Mouse (Mus musculus) retina, embryonic 14.5 days (tissue): Measurements from ENCODE around the gene Bcas3.

Experiments
- DNase-seq: peaks from one replicate; pipeline ENCODE4 v3.0.0-alpha.2; 2015; ENCODE audit warnings: low spot score

Gene Bcas3

DNA sequence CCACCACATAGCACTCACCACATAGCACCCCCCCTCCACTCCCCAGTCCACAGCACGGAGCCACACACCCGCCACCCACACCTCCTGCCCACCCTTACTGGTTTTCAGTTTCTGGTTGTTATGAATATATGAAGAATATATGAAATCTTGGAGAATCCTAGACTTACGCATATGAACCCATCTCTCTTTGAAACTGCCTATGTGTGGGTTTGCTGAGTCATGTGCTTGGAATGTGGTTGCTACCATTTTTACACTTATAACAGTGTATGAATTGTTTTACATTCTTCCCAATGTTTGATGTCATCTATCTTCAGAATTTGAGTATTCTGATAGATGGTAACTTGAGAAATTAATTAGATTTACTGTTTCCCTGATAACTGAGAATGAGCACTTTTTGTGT lies 26.1 kb downstream of the Bcas3 start:
- no peak for DNase-seq

DNA sequence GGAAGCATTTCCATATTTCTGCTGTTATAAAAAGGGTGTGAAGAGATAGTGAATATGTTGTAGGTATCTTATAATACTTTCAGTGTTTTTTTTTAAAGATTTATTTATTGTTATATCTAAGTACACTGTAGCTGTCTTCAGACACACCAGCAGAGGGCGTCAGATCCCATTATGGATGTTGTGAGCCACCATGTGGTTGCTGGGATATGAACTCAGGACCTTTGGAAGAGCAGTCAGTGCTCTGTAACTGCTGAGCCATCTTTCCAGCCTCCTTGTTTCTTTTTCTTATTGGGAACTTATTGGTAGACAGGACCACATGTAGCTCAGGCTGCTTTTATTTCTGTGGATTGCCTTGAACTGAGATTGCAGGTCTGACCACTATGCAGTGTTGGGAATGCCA lies 27.1 kb downstream of the Bcas3 start:
- no peak for DNase-seq

DNA sequence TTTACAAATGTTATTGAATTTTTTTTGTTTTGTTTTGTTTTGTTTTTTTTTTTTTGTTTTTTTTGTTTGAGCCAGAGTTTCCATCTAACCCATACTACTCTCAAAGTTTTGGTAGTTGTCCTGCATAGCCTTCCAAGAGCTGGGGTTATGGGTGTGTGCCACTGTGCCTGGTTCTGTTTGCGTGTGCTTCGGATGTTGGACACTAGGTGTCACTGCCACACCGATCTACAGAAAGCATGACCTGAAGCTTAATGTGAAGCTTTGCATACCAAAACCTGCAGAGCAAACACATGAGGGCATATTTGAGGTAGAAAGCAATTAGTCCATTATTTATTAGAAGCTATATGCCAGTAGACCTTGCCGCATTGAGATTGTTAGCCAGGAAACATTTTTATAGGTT lies 29.1 kb downstream of the Bcas3 start:
- peak; percentile 88 for DNase-seq

DNA sequence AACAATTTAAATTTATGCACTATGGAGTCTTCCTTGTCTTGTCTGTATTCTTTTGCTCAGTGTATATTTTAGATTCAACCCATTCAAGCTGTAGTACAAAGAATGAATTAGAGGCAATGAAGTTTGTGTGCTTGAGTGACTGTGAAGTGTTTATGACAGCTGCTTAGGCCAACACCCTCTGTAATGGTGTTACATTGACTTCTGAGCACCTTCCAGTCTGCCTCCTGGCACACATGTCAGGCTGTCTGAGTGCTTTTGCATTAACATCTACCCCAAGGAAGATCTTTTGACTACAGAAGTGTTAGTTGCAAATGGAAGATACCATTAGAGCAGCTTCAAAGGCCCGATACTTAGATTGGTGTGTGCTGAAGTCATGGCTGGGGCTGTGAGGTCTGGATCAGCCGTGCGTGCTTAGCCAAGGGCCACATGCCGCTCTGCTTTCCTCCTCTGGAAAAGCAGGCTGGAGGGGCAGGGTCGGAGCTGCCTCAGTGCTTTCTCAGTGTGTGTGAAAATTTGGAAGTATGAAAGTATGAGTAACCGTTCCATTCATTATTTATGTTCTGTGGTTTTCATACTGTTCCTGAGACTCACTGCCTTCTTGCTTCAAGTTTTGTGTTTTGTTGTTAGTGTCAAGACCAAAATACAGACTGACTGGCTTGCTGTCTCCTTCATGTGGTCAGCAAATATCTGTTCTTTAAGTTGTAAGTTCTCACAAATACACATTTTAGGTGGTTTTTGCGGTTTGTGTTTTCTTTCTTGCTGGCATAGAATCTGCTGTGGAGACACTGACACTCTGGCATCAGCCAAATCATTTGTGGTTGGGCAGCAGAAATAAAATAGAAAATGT lies 31.2 kb downstream of the Bcas3 start:
- peak; percentile 11 for DNase-seq

DNA sequence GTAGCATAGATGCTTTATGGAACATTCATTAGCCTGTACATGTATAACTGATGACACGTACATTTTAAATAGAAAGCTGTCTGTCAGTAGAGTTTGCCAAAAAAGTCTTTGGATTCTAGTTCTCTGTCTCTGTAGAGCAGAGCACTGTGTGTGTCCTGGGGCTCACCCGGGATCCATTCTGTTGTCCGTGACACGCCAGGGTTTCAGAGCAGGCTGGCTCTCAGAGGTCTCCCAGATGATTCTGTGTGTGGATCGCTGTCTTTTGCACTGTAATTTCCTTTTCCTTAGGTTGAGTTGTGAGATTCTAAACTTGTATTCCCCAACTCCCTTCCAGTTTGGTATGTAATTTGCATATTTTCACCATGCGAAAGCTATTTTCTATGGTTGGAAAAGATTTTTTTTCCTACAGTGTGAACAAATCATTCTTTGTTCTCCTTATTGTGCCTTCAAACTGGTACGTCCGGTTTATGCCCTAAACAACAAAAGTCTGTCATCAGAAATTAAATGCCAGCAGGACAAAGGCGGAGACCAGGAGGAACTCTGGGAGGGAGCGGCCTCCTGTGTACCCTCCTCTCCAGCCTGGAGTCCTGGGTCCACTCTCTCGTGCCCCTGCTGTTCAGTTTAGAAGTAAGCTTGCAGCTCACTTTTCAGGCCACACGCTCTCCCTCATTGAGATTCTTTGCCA lies 39.4 kb downstream of the Bcas3 start:
- DNase-seq, result peak; percentile 74

DNA sequence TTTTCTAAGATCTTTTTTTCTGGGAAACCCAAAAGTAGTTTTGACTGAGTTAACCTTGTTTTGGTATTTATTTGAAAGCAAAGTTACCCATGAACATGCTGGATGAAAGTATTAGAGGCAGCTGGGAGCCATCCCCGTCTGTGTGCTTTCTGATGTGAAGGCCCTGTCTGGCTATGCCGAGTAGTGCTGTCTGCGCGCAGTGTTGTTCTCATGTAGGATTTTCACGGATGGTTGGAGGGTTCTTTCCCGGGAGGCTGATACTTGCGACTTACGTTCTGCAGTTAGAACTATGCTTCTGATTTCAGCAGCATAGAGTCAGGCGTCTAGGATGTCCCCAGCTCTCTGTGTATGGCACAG lies 39.9 kb downstream of the Bcas3 start:
- peak; percentile 67 for DNase-seq

DNA sequence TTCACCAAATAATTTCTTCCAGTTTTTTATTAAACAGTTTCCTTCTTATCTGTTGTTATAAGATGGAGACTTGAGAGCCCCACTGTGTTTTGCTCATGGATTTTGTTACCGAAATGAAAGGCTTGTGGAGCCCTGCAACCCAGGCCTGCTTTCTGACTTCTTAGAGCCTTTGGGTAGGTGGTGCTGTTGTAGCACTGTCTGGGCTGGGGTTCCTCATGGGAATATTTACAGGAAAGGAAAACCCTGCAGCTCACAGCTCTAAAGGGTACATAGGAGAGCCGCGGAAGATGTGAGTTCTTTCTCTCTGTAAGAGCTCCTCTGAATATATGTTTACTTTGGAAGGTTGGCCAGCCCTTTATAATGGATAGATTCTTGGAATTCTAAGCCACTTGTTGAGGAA lies 41.0 kb downstream of the Bcas3 start:
- DNase-seq, result peak; percentile 25

DNA sequence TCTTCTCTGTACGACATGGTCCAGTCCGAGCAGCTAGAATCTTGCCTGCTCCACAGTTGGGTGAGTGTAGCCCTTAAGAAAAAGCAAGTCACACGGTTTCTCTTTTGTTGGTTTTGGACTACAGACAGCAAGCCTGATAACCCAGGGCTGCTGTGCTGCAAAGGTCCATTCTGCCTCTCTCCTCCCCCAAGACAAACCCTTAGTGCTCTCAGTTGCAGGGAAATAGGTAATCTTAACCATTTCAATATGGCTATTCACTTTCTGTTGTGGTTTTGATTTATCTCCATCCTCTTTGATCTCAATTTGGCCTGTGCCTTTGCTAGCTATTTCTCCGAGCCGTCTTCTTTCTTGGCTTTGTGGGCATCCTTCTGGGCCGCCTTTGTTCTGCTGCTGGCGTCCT lies 42.4 kb downstream of the Bcas3 start:
- DNase-seq, result no peak

DNA sequence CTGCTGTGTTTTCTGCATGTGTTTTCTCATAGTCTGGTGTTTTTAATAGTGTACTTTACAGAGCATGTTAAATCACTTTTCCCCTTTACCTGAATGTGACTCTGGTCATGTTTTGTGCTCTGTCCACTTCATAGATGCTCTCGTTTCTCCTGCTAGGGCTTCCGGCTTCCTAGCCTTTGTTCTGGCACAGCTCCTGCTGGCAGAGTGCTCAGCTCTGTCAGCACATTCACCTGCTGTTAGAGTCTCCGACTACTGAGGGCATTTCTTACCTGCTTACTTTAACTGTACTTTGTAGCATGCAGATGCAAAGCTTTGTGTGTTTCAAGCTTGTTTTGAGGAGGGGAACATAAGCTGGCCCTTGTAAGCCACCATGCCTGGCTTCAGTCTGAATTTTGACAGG lies 53.6 kb downstream of the Bcas3 start:
- DNase-seq, result no peak

DNA sequence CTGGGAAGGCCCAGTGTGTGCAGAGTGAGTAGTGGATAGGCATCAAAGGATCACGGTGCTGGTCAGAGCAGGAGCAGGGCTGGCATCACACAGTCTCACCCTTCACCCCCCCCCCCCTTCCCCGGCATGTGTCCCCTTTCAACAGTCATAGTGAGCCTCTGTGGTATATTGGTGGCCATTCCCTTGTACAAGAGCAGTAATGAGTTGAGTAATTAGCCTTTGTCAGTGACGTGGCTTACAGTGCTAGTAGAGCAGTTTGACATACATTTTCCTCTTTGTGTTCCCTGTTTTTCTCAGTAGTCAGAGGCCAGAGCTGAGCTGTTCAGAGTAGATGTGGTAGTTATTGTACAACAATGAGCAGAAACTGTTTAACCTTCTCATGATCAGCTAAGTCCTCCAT lies 54.7 kb downstream of the Bcas3 start:
- no peak for DNase-seq

DNA sequence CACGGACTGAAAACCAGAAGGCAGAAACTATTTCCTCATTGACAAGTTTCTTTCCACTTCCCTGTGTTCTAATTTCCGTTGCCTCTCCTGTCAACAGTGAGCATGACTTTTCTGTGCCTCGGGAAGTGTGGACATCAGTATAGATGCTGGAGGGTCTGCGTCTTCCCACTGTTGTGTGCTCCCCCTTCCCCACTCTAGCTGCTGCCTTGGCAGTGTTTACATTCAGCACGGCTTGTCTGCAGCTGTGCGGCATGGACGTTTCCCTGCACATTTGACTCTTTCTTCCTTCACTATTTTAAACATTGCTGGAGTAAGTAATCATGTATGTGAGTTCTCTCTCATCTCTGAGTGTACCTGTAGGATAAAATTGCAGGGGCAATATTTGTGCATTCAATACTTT lies 59.4 kb downstream of the Bcas3 start:
- no peak for DNase-seq

DNA sequence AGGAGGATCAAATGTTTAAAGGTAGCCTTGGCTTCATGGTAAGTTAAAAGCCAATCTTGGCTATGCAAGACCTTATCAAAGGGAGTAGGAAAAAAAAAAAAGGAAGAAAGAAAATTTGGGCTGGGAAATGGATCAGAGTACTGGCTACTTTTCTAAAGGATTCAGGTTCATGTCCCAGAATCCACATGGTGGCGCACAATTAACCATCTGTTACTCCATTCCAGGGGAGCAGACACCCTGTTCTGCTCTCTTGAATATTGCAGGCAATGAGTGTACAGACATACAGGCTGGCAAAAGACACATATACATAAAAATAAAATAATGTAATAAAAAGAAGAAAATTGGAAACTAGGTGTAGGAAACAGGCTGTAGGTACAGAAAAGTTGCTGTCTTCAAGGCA lies 61.5 kb downstream of the Bcas3 start:
- no peak for DNase-seq

DNA sequence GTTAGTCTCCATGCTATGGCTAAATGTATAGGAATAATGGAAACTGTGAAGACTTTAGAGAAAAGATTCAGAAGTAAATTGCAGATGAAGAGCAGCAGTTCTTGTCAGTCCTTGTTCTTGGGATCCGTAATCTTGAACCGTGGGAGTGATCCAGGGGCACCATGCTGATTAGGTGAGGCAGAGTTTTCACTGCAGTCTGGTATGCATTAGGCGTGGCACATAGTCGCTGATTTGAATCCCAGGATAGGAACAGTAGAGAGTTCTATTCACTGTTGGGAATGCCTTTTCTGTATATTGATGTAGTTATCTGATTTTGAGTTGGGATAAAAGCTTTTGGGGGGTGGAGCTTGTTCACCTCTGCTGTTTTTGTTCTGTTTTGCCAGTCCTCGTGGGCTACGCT lies 74.4 kb downstream of the Bcas3 start:
- no peak for DNase-seq

DNA sequence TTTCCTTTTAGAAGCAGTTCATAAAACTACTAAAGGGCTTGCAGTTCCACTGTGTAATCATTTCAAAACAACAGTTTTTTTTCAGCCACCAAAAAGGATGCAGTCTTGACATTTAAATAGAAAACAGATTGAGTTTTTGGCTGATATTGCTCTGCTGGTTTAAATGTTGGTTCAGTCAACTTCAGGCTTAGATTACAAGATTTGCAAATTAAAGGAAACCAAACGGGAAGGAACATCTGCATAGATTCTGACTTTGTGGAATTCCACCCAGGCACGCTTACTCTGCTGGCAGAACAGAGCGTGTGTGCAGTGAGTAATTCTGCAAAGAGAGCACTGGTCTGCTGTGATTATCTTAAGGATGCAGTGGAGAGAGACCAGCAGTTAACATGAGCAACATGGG lies 75.3 kb downstream of the Bcas3 start:
- DNase-seq, result no peak

DNA sequence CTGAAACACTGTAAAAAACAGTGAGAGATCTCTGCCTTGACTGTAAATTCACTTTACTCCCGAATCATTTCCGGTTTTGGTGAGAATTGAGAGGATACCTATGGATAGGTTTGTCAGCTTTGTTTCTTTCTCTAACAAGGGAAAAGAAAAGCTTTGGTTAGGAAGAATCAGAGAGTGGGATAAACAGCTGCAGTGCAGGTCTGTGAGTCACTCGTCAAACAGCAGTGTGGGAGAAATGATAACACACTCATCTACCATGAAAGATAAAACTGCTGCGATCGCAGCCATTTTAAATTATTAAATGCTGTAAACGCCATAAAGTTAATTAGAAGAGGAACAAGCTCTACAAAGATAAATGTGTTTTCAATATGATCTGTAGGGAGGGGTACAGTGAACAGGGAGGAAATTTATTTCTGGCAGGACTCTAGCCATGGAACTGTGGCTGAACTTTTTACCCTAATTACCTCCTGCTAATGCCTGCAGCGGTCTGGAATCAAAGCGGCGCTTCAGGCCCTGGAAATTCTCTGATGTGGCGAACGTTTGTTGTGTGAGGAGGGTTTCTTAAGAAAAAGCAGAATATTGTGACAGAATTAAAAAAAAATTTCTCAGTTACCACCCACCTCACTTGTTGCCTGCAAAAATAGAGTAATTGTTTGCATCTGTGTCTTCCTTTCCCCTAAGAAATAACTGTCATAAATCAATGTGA lies 77.9 kb downstream of the Bcas3 start:
- peak; percentile 41 for DNase-seq

DNA sequence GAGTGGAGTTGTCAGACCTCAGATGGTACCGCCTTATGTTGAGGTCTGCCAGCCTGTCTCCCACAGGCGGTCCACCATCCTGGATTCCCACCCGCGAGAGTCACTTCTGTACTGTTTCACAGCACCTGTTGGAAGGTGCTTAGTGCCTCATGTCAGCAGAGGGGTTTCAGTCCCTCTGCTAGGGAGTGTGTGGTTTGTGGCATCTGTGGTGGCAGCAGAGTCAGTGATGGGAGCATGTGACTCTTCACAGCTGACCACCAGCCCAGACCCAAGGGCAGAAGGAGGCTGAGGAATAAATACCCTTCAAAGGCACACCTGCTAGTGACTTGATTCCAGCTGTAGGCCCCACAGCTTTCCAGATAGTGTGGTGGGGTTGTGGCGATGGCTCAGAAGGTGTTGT lies 94.4 kb downstream of the Bcas3 start:
- no peak for DNase-seq

DNA sequence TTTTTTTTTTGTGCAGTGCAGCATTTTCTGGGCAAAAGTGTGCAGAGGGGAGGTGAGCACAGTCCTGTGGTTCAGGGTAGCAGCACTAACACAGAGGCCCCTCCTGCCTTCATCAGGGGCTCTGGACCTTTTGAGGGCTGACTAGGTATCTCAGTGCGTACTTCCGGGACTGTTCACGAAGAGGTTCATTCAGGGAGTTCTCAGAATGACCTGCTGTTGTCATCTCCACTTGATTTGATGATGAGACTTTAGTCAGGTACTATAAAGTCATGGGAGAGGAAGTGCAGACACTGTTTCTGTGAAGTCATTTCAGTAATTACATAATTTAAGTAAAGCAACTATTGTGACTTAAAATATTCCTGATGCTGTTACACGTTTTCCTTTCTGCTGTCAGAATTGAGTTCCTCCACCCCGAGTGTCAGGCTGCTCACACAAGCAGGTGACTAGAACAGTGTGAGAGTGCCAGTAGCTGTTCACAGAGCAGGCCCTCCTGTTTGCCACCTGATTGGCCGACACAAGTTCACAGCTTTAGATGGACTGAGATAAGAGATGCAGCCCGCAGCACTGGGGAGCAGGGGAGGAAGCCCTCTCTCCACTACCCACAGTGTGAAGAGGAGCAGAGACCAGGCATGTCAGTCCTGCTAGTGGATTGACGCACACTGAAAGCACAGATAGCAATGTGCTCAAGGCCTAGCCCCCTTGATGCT lies 100.8 kb downstream of the Bcas3 start:
- DNase-seq, result no peak

DNA sequence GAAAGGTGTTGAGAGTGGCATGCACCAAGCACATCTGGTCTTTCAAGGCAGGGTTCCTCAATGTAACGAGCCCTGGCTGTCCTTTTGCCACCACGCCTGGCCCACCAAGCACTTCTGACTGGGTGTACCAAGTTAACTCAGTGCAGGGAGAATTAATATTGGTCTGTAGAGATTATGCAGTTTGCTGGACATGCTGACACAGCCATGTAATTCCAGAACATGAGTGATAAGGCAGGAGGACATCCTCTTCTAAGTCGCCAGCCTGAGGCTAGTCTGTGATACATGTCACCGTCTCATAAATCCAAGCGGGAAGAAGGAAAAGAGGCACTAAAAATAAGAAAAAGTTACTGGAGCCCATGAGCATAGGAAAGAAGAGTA lies 101.3 kb downstream of the Bcas3 start:
- no peak for DNase-seq

DNA sequence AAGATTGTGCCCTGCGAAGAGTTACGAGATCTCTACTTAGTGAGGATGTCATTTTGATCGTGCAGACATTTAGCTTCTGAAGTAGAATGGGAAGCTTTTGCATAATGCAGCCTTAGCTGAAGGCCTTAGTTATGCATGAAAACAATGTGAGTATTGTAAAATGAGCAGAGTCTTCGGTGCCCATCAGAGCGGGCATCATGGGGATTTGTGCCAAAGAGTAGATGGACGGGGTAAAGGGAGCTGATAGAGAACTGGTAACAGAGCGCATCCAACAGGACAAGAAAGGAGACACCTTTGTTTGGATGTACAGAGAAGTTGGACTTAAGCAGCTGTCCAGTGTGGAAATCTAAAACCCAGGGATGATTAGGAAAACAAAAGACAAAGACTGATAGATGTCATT lies 108.6 kb downstream of the Bcas3 start:
- DNase-seq, result no peak

DNA sequence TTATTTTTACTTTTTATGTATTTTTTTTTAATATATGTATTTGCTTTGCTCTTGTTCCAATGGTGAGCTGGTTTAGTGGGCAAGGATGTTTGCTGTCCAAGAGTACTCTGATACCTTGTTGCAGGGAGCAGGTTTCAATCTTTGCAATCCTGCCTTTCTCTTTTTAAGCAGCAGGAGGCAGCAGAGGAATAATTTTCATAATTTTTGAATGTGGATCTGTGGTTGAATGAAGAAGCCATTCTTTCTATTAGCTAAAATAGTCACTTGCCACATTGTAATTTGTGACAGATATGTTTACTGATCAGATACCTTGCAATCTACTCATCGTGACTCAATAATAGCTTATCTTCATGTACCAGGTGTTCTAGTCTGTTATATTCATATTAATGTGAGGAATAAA lies 116.6 kb downstream of the Bcas3 start:
- peak; percentile 86 for DNase-seq

DNA sequence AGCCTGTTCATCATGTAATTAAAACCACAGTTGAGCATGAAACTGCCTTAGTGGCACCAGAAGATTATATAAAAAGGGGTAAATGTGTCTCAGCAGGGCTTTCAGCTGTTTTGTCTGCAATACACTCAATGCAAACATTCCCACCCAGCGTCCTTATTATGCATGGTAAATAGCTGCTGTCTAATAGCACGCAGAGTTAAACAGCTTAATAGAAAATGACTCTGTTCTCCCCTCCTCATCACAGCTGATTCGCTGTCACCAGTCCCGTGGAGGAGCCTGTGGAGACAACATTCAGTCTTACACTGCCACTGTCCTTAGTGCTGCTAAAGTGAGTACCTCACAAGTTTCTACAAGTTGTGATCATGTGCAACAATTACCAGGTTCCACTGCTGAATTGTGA lies 117.5 kb downstream of the Bcas3 start:
- DNase-seq, result peak; percentile 38

DNA sequence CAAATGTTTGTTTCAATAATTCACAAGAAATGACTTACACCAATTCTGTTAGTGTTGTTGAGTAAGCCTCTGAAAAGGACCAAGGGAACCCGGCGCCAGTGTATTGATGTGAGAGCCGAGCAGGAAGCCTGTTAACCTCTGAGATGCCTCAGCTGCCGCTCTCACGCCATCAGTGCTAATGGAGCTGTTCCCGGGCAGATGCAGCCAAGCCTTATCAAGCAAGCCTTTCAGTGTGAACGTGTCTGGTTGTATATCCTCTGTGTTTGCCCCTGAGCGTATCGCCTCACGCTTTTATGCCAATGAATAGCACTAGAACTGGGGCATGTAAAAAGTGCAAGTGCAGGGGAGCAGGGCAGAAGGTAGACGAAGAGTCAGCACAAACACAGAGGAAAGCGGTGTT lies 121.4 kb downstream of the Bcas3 start:
- peak; percentile 71 for DNase-seq
